Mouse (Mus musculus): ENCODE measurements around the gene Ppm1l. TPM values are rescaled to one million over a fixed set of nuclear protein-coding genes. Genes with fewer than 3 reads are reported as not detected.

Gene Ppm1l
- polyA plus RNA-seq, 1 experiment from 2014 or later, result 24.2 TPM

DNA sequence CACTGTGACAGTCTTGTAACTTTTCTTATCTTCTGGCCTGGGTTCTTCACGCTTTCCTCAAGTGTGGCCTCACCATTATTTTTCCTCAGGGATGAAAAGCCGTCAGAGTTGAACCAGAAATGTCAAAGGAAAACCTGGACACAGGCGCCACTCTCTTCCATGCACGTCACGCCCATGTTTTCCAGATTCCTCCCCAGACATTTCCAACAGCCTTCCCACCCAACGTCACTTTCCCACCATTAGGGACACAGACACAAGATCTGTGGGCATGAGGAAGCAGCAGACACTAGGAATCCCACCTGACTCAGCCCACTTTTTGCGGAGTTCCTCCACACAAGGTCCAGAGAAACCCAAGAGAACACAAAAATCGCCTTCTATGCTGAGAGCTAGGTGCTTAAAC, 276.8 kb downstream of the Ppm1l start:
- H3K27ac ChIP-seq (replicated peaks), result no peak overlapping the region

DNA sequence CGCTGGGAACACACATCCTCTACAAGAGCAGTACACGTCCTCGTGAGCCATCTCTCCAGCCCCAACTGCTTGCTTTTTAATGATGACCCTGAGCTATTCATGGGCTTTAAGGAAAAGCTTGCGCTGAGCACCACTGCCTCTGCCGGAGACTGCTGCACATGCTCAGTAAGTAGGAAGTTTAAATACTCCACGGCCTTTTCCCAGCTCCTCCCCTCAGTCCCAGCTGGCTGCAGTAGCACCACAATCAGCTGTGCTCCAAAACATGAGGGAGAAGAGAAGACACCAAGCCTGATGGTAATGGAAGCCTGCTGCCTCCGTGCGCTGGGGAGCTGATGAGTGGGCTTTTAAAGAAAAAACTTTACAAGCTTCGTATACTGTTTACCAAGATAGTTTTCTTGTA, 277.4 kb downstream of the Ppm1l start:
- no peaks in the 10 kb centered on the region for H3K9me3 ChIP-seq (replicated peaks)
- peaks cover 38% of the 10 kb centered on the region for H3K4me1 ChIP-seq
- no peak overlapping the region for H3K27ac ChIP-seq (replicated peaks)
- no peak overlapping the region for H3K4me2 ChIP-seq
- H3K36me3 ChIP-seq, result 0 out of 2 replicates have a peak, but pooled peaks cover 3% of the 10 kb centered on the region
- H3K27me3 ChIP-seq (replicated peaks), result no peaks in the 10 kb centered on the region
- no peak for ATAC-seq (ENCODE audit: low FRiP score)
- H3K9ac ChIP-seq (replicated peaks), result no peak overlapping the region
- 68% methylated on average over 9 of the region's 9 CpGs for WGBS
- H3K4me3 ChIP-seq (replicated peaks), result no peak overlapping the region

More for the DNA sequence above, 276.8 kb downstream of the Ppm1l start:
- no peak for ATAC-seq (ENCODE audit: low FRiP score)
- no peaks in the 10 kb centered on the region for H3K27me3 ChIP-seq (replicated peaks)
- H3K9ac ChIP-seq (replicated peaks), result no peak overlapping the region
- H3K4me2 ChIP-seq, result no peak overlapping the region
- no peak overlapping the region for H3K4me3 ChIP-seq (replicated peaks)
- H3K4me1 ChIP-seq, result peaks cover 36% of the 10 kb centered on the region
- 0 out of 2 replicates have a peak, but pooled peaks cover 3% of the 10 kb centered on the region for H3K36me3 ChIP-seq
- H3K9me3 ChIP-seq (replicated peaks), result no peaks in the 10 kb centered on the region
- WGBS, result 91% methylated on average over 8 of the region's 8 CpGs

DNA sequence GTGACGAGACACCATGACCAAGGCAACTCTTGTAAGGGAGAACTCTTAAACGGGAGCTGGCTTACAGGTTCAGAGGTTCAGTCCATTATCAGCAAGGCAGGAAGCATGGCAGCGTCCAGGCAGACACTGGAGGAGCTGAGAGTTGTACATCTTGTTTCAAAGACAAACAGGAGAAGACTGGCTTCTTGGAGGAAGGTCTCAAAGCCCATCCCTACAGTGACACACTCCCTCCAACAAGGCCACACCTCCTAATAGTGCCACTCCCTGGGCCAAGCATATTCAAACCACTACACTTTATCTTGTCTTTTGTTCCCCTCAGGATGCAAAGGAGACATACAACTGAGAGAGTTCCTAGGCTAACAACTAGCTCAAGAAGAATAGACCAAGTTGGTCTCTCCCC, 279.5 kb downstream of the Ppm1l start:
- Histone ChIP-seq H3K27me3 (replicated peaks) (no peaks in the 10 kb centered on the region), H3K36me3 (0 out of 2 replicates have a peak, but pooled peaks cover 3% of the 10 kb centered on the region), H3K9me3 (replicated peaks) (no peaks in the 10 kb centered on the region), H3K4me3 (replicated peaks) (no peak overlapping the region), H3K9ac (replicated peaks) (no peak overlapping the region), H3K4me2 (no peak overlapping the region; the same call in 1 of the 2 replicates), H3K27ac (replicated peaks) (no peak overlapping the region), H3K4me1 (peaks cover 41% of the 10 kb centered on the region)
- ATAC-seq (ENCODE audit: low FRiP score), result no peak
- 86% methylated on average over 3 of the region's 3 CpGs for WGBS

DNA sequence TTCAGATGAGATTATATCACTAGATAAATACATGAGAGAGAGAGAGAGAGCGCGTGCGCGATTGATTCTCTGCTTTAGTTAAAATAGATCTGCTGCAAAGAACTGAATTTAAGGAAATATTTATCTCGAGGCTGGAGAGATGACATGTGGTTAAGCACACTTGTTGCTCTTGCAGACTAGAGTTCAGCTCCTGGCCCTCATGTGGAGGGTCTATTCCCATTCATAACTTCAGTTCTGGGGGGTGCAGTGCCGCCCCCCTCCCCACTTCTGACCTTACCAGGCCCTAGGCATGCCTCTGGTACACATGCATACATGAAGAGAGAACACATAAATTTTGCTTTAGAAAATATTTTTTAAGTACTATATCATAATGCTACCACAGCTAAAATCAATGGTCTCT, 280.6 kb downstream of the Ppm1l start:
- Histone ChIP-seq H3K4me3 (replicated peaks) (peak overlapping the region; percentile 85), H3K4me2 (peak overlapping the region; percentile 73), H3K9me3 (replicated peaks) (no peaks in the 10 kb centered on the region), H3K9ac (replicated peaks) (peak overlapping the region; percentile 92; the same call in 1 of the 2 replicates), H3K27ac (replicated peaks) (no peak overlapping the region), H3K27me3 (replicated peaks) (no peaks in the 10 kb centered on the region), H3K4me1 (peaks cover 41% of the 10 kb centered on the region), H3K36me3 (0 out of 2 replicates have a peak, but pooled peaks cover 3% of the 10 kb centered on the region)
- ATAC-seq (ENCODE audit: low FRiP score), result no peak
- 88% methylated on average over 6 of the region's 6 CpGs for WGBS

DNA sequence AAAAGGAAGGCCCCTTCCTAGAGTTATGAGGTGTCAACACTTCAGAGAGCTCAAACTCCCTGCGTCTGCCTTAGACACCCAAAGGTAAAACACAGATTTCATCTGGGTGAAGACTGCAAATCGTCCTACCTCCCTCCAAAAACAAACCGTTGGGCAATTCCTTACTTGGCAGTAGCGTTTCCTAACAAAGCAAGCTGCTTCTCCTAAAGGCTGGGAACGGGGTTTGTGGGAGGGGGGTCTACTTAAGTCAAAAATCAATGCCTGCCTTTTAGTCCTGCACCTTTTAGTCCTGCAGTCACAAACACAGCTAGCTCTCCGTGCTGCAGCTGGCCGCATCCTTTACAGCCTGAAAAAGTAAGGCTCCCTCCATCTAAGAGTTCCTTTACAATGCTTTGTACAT, 281.2 kb downstream of the Ppm1l start:
- H3K27ac ChIP-seq (replicated peaks), result peak overlapping the region; percentile 89
- 3% methylated on average over 7 of the region's 7 CpGs for WGBS
- peaks cover 41% of the 10 kb centered on the region for H3K4me1 ChIP-seq
- H3K9ac ChIP-seq (replicated peaks), result peak overlapping the region; percentile 92
- H3K9me3 ChIP-seq (replicated peaks), result no peaks in the 10 kb centered on the region
- peak overlapping the region; percentile 73 for H3K4me2 ChIP-seq
- H3K4me3 ChIP-seq (replicated peaks), result peak overlapping the region; percentile 85
- H3K36me3 ChIP-seq, result 0 out of 2 replicates have a peak, but pooled peaks cover 3% of the 10 kb centered on the region
- 0 out of 2 replicates have a peak, but pooled peaks have one; percentile 4 for ATAC-seq (ENCODE audit: low FRiP score)
- no peaks in the 10 kb centered on the region for H3K27me3 ChIP-seq (replicated peaks)

DNA sequence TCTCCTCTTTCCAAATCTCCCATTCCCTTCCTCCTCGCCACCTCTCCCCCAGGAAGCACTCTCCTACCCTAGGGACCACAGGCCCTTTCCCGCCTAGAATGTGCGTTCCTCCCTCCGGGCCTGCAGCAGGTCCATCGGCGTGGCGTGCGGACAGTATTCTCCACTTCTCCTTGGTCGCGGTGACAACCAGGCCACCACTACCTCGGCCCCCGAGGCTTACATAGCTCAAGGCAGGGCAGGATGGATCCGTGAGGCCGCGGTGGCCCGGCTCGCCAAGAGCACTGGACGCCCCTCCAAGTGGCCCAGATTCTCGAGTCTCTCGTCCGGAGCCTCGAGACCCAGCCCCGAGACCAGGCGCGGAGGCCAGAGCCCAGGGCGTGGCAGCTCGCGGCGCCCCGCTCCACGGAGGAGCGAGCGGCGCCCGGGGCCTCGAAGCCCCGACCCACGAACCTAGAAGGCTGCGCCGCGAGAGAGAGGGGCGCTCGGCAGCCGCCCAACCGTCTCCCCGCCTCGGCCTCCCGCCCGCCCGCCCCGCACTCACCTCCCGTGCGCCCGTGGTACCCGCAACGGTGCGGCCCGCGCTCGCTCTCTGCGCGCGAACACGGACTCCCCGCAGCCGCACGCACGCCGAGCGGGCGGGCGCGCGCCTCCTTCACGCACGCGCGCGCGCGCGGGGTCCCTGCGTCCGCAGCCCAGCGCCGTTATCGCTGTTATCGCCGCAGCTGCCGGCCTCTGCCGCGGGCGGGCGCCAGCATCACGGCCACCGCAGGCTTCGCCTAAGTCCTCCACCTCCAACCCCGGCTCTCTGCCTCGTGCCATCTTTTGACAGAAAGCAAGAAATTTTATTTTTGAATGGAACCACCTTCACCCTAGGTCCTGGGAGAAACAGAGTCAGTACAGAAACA, 281.9 kb downstream of the Ppm1l start, which contains the start of gene B3galnt1:
Gene B3galnt1, minus strand, starts transcription at position 700 of the 905 bp plus-strand sequence.
- H3K36me3 ChIP-seq, result no peaks in the 10 kb centered on the region
- H3K9ac ChIP-seq (replicated peaks), result peak within 1 kb of the TSS; percentile 92
- no peaks in the 10 kb centered on the region for H3K27me3 ChIP-seq (replicated peaks)
- no peaks in the 10 kb centered on the region for H3K9me3 ChIP-seq (replicated peaks)
- H3K27ac ChIP-seq (replicated peaks), result peak within 1 kb of the TSS; percentile 89
- peak; percentile 94 for ATAC-seq (ENCODE audit: low FRiP score)
- WGBS, result 1% methylated on average over 57 of the region's 99 CpGs
- peaks cover 41% of the 10 kb centered on the region for H3K4me1 ChIP-seq
- H3K4me3 ChIP-seq (replicated peaks), result peak within 1 kb of the TSS; percentile 85
- H3K4me2 ChIP-seq, result peak within 1 kb of the TSS; percentile 73

DNA sequence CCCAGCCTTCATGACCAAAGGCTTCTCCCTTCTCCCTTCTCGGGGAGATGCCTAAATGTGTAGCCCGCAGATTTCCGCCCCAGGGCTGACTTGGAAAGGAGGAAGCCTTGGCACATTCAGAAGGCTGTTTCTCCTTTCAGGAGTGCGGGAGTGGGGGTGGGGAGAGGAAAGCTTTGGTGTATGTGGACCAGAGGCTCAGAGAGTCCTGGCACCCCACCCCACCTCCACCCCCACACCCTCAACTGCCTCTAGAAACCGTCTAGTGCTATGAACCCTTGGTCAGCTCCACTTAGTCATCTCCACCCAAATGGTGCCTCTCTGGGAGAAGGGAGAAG, 282.5 kb downstream of the Ppm1l start:
- H3K36me3 ChIP-seq, result no peaks in the 10 kb centered on the region
- no peaks in the 10 kb centered on the region for H3K9me3 ChIP-seq (replicated peaks)
- H3K4me3 ChIP-seq (replicated peaks), result peak overlapping the region; percentile 85
- H3K27me3 ChIP-seq (replicated peaks), result no peaks in the 10 kb centered on the region
- peak; percentile 45 for ATAC-seq (ENCODE audit: low FRiP score)
- peak overlapping the region; percentile 92 for H3K9ac ChIP-seq (replicated peaks)
- peak overlapping the region; percentile 89 for H3K27ac ChIP-seq (replicated peaks)
- H3K4me2 ChIP-seq, result peak overlapping the region; percentile 73
- peaks cover 40% of the 10 kb centered on the region for H3K4me1 ChIP-seq
- 18% methylated on average over 5 of the region's 5 CpGs for WGBS

DNA sequence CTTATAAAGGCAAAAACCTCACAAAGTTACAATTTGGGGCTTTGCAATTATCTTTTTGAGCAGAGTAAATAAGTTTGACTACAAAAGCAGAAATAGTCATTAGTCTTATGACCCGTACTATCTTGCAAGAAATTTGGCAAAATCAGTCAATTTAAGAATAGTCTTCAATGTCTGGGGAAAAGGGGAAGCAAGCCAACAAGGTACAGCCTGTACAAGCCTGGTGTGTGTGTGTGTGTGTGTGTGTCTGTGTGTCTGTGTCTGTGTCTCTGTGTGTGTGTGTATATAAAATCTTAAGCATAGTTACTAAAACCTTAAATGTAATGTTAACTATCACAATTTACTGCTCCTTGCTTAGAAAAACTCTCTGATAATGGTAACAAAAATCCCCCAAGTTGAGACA, 290.3 kb downstream of the Ppm1l start:
- Histone ChIP-seq H3K4me1 (no peaks in the 10 kb centered on the region), H3K9ac (replicated peaks) (no peak overlapping the region), H3K27me3 (replicated peaks) (no peaks in the 10 kb centered on the region), H3K4me2 (no peak overlapping the region), H3K4me3 (replicated peaks) (no peak overlapping the region), H3K27ac (replicated peaks) (no peak overlapping the region), H3K36me3 (no peaks in the 10 kb centered on the region), H3K9me3 (replicated peaks) (no peaks in the 10 kb centered on the region)
- WGBS, result 84% methylated on average over 1 of the region's 1 CpGs
- ATAC-seq (ENCODE audit: low FRiP score), result no peak

DNA sequence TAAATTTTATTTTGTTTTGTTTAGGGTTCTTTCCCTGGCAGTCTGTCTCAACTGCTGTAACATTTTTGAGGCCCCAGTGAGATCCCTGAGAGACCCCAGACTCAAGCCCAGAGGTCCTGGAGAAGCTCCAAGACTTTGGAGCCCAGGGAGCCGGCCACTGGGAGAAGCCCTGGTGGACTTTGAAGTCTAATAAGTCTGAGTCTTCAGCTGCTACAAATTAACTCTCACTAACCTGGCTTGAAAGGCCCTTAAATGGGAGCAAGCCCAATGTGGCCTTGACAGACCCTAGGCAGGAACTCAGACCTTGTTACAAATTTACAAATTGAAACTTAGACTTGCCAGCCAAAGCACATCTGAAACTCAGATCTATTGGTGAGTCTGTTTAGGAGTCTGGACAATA, 290.8 kb downstream of the Ppm1l start:
- H3K4me2 ChIP-seq, result no peak overlapping the region
- no peaks in the 10 kb centered on the region for H3K36me3 ChIP-seq
- no peak for ATAC-seq (ENCODE audit: low FRiP score)
- no peaks in the 10 kb centered on the region for H3K27me3 ChIP-seq (replicated peaks)
- H3K27ac ChIP-seq (replicated peaks), result no peak overlapping the region
- WGBS, result 62% methylated on average over 1 of the region's 1 CpGs
- no peak overlapping the region for H3K9ac ChIP-seq (replicated peaks)
- H3K9me3 ChIP-seq (replicated peaks), result no peaks in the 10 kb centered on the region
- no peaks in the 10 kb centered on the region for H3K4me1 ChIP-seq
- H3K4me3 ChIP-seq (replicated peaks), result no peak overlapping the region

DNA sequence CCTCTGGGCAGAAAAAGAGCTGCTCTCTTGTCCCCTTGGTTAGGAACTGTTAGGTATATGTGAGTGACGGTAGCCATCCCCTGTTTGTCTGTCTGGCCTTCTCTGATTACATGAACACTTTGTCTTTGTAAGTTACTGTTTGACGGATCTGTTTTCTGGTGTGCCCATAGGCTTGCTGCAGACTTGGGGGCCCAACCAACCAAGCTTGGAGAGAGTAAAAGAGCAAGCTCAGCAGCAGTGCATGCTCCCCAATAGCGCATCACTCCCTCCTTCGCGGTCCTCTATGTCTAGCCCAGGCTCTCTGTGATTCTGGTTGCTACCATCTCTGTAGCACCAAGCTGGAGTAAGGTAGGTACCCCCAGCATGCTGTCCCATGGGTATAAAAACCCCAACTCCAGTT, 291.2 kb downstream of the Ppm1l start:
- no peak overlapping the region for H3K4me2 ChIP-seq
- no peaks in the 10 kb centered on the region for H3K4me1 ChIP-seq
- H3K27ac ChIP-seq (replicated peaks), result no peak overlapping the region
- H3K4me3 ChIP-seq (replicated peaks), result no peak overlapping the region
- H3K9ac ChIP-seq (replicated peaks), result no peak overlapping the region
- 89% methylated on average over 5 of the region's 5 CpGs for WGBS
- H3K27me3 ChIP-seq (replicated peaks), result no peaks in the 10 kb centered on the region
- no peaks in the 10 kb centered on the region for H3K36me3 ChIP-seq
- no peaks in the 10 kb centered on the region for H3K9me3 ChIP-seq (replicated peaks)
- ATAC-seq (ENCODE audit: low FRiP score), result no peak
